Mouse (Mus musculus) cortical plate, adult 2 months (tissue): ENCODE data around the gene Pxmp2.

Source experiments
- CTCF ChIP-seq: fragments of 200-500 bp; IDR thresholded peaks from 2 replicates; pipeline ENCODE4 v1.5.1; 2011; ENCODE audit warnings: mild to moderate bottlenecking, control low read depth, low read length; ENCODE audit not compliant: insufficient read depth; ENCODE audit errors: extremely low read depth
- POLR2A ChIP-seq: fragments of 200-500 bp; IDR thresholded peaks from 2 replicates; pipeline ENCODE4 v1.6.1; 2011; ENCODE audit warnings: mild to moderate bottlenecking, low read length, control low read depth; ENCODE audit not compliant: insufficient read depth; ENCODE audit errors: extremely low read depth

DNA sequence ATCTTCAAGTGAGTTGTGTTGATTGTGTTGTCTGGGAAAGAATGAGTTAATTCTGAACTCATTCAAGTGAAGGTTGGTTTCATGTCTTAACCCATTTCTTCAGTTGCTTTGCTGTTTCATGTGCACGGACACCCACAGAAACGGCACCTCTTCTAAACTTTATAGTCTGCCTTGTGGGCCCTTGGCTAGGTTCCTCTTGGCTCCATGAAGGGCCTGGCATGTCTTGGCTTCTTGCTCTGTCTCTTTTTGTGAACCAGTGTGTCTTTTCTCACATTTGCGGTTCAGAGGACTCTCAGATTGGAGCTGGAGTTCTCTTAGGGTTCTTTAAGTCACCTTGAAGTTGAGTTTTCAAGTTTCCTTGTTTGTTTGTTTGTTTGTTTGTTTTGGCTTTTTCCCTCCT, 60.9 kb downstream of the Pxmp2 start:
- TF ChIP-seq CTCF (no peak), POLR2A (no peak)
